Mouse (Mus musculus) naive thymus-derived CD4-positive, alpha-beta T cell, adult 2 months (primary cell): Measurements from ENCODE around the gene Hnrnpa3.
"Not testable (repeated sequence)": the region's sequence is repeated elsewhere in the genome, so short reads cannot be mapped to it uniquely, and the experiment has no call there.

ENCODE experiments used
- DNase-seq: peaks from one replicate; pipeline ENCODE4 v3.0.0-alpha.2; 2011; ENCODE audit warnings: low read depth

Hnrnpa3 gene

GRCm38 (mm10) chr2:75637361-75637760, 21.7 kb upstream of the Hnrnpa3 start:
- DNase-seq = peak; percentile 35

DNA sequence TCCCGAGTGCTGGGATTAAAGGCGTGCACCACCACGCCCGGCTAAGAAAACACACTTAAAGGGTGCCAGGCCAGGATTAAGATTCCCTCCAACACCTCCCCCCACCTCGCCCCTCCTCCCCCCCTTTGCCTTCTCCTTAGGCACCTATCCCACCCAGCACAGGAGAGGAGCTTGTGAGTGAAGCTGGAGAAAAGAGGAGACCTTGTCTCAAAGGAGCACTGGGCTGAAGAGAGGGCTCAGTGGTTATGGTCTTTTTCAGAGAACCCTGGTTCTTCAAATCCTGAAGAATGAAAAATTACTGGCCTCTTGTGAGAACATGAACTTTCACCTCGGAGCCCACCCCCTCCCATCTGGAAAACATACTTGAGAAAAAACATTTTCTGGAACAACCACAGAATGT, 21.2 kb upstream of the Hnrnpa3 start:
- DNase-seq = peak; percentile 54

DNA sequence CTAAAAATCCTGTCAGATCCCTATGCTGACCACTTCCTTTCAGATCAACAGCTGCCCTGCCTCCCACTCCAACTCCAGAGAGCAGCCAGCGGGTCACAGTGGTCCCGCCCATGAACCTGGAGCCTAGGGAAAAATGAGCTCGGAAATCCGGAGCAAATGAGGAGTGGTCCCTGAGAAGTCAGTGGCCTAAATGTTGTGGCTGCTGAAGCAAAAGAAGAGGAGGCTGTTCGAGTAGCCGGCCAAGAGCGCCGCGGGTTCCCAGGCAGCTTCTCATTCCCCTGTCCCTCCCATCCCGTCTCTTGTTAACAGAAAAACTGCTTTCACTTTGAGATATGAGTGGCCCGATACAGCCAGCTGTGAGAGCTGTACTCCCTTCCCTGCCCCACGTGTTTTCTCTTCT, 19.5 kb upstream of the Hnrnpa3 start:
- not testable (repeated sequence) for DNase-seq

DNA sequence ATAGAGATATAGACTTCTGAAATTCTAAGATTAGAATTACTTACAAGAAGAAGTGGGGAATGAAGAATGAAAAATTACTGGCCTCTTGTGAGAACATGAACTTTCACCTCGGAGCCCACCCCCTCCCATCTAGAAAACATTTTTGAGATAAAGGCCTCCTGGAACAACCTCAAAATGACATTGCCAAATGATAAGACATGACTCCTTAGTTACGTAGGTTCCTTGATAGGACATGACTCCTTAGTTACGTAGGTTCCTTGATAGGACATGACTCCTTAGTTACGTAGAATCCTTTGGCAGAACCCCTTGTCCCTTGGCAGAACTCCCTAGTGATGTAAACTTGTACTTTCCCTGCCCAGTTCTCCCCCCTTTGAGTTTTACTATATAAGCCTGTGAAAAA, 16.7 kb upstream of the Hnrnpa3 start:
- DNase-seq = not testable (repeated sequence)

DNA sequence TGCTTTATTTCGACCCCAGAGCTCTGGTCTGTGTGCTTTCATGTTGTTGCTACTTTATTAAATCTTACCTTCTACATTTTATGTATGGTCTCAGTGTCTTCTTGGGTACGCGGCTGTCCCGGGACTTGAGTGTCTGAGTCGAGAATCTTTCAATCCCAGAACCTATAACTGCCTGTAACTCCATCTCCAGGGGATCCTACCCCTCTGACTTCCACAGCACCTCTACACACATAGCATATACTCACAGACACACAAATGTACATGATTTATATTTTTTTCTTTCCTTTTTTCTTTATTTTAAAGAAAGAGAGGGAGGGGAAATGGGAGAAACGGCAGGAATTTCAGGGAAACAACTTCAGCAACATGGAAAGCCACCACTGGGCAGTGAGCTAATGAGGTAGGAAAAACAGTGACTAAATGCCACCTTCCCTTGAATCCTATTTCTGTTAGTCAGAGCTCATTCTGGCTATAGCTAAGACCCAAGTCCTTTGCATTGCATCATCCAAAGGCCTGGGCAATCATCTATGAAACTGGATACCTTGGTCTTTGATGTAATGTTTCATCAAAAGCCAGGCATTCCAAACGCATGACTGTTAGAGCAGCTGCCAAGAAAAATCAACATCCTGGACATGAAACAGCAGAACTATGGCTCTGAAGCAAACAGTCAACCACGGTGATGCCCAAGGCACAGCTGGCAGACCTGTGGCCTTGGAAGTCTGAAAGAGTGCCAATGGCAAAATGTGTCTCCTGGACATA, 16.1 kb upstream of the Hnrnpa3 start:
- no peak for DNase-seq

DNA sequence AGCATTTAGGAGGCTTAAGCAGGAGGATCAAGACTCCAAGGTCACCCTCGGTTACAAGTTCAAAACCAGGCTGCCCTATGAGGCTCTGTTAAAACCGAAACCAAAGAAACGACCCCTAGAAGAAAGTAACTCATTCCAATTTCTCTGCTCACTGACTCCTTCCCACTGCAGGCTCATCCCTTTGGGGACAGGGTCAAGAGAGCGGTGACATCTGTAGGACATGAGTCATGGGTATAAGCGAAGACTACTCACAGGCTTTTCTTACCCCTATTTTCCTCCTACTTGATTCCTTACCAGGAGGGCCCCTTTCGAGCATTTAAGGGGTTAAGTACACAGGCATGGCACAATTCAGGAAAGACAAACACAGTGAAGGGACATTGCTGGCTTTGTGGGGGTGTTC, 15.1 kb upstream of the Hnrnpa3 start:
- no peak for DNase-seq

DNA sequence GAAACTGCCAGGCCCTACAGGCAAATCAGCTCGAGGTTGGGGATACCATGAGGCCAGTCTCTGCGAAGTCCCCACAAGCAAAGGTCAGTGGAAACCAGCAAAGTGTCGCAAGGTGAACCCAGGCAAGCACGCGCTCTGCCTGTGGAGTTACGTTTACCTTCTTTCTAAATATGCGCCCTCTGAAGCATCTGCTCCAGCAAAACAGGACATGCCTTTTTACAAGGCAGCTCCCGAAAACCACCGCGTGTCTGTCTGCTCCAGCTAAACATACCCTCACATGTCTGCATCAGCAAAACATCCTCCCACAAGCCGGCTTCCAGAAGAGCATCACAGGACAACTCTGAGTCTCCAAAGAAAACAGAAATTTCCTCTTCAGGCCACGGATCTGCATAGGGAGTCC, 13.8 kb upstream of the Hnrnpa3 start:
- no peak for DNase-seq

GRCm38 (mm10) chr2:75650437-75650836, 8.6 kb upstream of the Hnrnpa3 start:
- no peak for DNase-seq

- no peak for DNase-seq
Measured at GRCm38 (mm10) chr2:75653150-75653549, 5.9 kb upstream of the Hnrnpa3 start.

DNA sequence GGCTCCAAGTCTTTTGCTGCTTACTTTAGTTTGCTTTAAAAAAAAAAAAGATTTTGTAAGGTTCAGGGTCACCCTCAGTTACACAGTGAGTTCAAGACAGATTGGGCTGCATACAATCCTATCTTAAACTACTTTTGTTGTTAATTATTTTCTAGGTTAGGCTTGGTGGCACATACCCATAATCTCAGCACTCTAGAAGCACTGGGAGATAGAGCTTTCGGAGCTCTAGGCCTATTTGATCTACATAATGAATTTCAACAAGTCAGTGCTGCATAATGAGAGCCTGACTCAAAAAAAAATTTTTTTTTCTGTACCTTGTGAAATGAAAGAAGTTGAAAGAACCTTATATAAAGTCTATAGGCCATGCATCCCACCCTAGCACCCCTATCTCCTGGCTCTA, 4.4 kb upstream of the Hnrnpa3 start:
- DNase-seq = no peak

DNA sequence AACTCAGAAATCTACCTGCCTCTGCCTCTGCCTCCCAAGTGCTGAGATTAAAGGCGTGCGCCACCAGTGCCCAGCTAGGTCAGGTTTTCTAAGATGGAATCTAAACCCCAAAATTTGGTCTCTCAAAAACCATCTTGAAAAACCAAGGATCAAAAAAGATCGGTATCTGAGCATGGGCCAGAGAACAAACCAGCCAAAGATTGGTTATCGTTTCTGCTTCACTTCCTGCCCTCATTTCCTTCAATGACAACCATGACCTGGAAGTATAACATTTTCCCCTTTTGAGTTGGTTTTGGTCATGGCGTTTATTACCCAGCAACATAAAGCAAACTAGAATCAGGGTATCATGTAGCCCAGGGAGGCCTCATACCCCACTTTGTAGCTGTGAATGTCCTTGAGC, 2.1 kb upstream of the Hnrnpa3 start:
- peak; percentile 51 for DNase-seq

- DNase-seq = no peak
Measured at GRCm38 (mm10) chr2:75657907-75658691, 962 bp upstream of the Hnrnpa3 start.

DNA sequence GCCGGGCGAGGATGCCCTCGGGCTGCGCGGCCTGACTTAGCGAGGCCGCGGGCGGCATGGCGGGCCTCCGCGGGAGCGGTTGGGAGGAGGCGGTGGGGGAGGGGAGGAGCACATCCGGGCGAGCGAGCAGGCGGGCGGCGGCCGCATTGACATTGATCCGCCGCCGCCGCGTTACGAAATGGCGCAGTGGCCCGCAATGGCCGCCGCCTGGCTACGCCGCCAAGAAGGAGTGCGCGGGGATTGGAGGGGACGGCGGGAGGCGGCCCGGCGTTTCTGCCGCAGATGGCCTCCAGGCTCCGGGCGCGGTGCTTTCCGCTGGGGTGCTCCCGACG, 534 bp downstream of the Hnrnpa3 start:
- DNase-seq = peak; percentile 94

GRCm38 (mm10) chr2:75660255-75660948, 1.3 kb downstream of the Hnrnpa3 start:
- peak; percentile 40 for DNase-seq

DNA sequence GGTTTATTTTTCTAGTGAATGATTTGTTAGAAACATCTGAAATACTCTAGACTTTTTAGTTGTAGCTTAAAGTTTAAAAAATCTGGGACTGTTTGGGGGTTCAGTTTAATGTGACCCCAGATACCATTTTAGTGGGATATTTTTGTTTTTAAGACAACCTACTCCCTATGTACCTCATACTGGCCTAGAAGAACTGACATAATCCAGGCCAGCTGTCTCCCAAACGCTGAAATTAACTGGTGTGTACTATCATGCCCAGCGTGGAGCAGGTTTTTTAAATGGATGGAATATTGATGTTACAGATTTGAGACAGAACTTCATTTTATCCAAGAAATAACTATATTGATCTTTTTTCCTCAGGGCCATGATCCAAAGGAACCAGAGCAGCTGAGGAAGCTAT, 2.0 kb downstream of the Hnrnpa3 start:
- DNase-seq = no peak

DNA sequence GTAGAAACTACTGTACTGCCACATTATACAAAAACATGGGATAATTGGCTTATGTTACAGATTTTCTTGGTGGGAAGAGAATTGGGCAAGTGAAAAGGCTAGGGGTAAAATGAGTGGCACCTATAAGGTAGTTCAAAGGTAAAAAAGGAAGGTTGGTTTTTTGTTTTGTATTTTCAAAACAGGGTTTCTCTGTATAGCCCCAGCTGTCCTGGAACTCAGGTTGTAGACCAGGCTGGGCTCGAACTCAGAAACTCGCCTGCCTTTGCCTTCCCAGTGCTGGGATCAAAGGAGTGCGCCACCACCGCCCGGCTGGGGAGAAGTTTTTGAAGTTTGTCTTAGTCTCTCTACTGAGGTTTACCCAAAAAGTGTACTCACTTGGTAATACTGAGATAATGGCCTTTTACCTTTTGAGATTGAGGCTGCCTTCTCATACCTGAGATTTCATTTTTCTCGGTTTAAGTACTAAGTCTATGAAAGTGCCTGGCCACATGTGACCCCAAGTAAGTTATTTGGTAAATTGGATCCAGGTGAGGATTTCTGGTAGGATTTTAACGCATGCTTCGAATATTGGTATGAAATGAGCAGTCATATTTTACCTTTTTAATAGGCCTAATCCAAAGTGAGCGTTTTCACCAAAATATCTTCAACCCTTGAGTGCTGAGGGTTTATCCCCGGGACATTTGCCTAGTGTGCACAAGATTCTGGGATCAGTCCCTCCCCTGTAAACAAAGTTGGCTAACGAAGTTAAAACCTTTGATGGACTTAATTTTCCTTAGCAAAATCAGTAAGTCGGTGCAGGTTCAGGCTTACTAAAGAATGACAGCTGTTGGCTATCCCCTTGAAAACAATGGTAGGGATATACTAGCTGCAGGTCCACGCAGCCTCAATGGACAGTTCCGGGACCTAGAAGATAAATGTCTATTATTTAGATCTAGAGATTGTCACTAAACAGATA, 10.7 kb downstream of the Hnrnpa3 start:
- no peak for DNase-seq

GRCm38 (mm10) chr2:75670446-75671336, 11.6 kb downstream of the Hnrnpa3 start:
- DNase-seq = no peak

GRCm38 (mm10) chr2:75671337-75671660, 12.2 kb downstream of the Hnrnpa3 start:
- no peak for DNase-seq

- DNase-seq = no peak
Measured at GRCm38 (mm10) chr2:75672561-75672960, 13.5 kb downstream of the Hnrnpa3 start.

DNA sequence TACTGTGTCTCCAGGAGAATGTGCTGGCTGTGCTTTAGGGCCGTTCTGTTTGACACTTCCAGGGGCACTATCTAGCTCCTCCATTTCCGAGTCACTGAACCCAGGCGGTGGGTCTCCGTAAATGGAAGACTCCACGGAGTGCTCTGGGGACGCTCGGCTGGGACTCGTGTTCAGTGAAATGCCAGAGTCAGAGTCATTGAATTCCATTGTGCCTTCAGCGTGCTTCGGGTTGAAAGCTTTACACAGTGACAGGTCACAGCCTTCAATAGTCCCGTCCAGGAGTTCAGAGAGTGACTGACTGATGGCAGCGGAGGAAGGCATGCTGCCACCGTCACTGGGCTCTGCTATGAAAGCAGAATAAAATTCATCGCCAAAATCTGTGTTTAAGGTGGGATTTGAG, 17.5 kb downstream of the Hnrnpa3 start:
- no peak for DNase-seq

DNA sequence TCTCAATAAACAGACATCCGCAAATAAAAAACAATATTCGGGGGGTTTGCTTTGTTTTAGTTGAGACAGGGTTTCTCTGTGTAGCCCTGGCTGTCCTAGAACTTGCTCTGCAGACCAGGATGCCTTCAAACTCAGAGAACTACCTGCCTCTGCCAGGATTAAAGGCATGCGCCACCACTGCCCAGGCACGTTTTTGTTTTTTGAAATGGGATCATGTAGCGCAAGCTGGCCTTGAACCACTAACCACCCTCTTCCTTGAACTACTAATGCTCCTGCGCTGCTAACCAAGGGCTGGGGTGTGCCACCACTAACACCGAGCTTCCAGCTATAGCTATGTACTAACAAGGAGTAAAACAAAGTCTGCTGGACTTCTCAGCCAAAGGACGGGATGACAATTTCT, 20.9 kb downstream of the Hnrnpa3 start:
- no peak for DNase-seq
